Mouse (Mus musculus) CH12.LX (cell line): ENCODE data around the gene Psmc1. TPM values are rescaled to one million over a fixed set of nuclear protein-coding genes. Genes with fewer than 3 reads are reported as not detected.

ENCODE experiments used
- DNase-seq: peaks from one replicate; pipeline ENCODE4 v3.0.0-alpha.2; 2013; ENCODE audit errors: extremely low read depth
- H3K27ac ChIP-seq: 2 replicates; pipeline ENCODE4 v1.5.1; 2012; ENCODE audit warnings: low read depth, mild to moderate bottlenecking, control low read depth, moderate library complexity; ENCODE audit not compliant: insufficient read depth
- H3K27me3 ChIP-seq: replicated peaks from 2 replicates; pipeline ENCODE3; 2012; ENCODE audit warnings: inconsistent platforms
- H3K36me3 ChIP-seq, 2 experiments: replicated peaks in 1 of 2; 2 replicates each; pipeline versions ENCODE3 to v1.6.1; 2012; ENCODE audit warnings: inconsistent platforms in 1 of 2, low read length in 1 of 2, mild to moderate bottlenecking in 1 of 2, mixed read lengths in 1 of 2, moderate library complexity in 1 of 2; ENCODE audit not compliant: control insufficient read depth in 1 of 2, insufficient read depth in 1 of 2
- H3K4me1 ChIP-seq, 2 experiments: 2 replicates each; pipeline ENCODE4 v1.6.1; 2012; ENCODE audit warnings: inconsistent platforms in 1 of 2, moderate library complexity in 1 of 2; ENCODE audit not compliant: insufficient read depth in 2 of 2, control insufficient read depth in 1 of 2
- H3K4me2 ChIP-seq: 2 replicates; pipeline ENCODE4 v1.6.1; 2012; ENCODE audit warnings: low read depth, mild to moderate bottlenecking, control low read depth; ENCODE audit not compliant: poor library complexity, insufficient read depth, severe bottlenecking
- H3K4me3 ChIP-seq, 3 experiments: fragments of 150-350 bp in 1 of 3; sonication (generic) in 1 of 3; replicated peaks in 1 of 3; 2 replicates each; pipeline versions ENCODE3 to v1.5.1; 2011 to 2012; ENCODE audit warnings: low read depth in 2 of 3, low read length in 2 of 3, mild to moderate bottlenecking in 2 of 3, moderate library complexity in 2 of 3, control low read depth in 1 of 3, improper control_type of control experiment in 1 of 3, inconsistent platforms in 1 of 3, mixed read lengths in 1 of 3; ENCODE audit not compliant: poor library complexity in 1 of 3
- H3K79me2 ChIP-seq: replicated peaks from 2 replicates; pipeline ENCODE4 v1.6.1; 2012; ENCODE audit warnings: mild to moderate bottlenecking, moderate library complexity; ENCODE audit not compliant: control insufficient read depth, poor library complexity, insufficient read depth, severe bottlenecking; ENCODE audit errors: extremely low read depth
- H3K9ac ChIP-seq: 2 replicates; pipeline ENCODE4 v1.6.1; 2012; ENCODE audit warnings: low read depth, mild to moderate bottlenecking, control low read depth, moderate library complexity; ENCODE audit not compliant: insufficient read depth
- H3K9me3 ChIP-seq: replicated peaks from 2 replicates; pipeline ENCODE3; 2012; ENCODE audit warnings: low read length, inconsistent platforms, mixed read lengths
- BHLHE40 ChIP-seq: IDR thresholded peaks from 2 replicates; pipeline ENCODE4 v1.6.1; 2011; ENCODE audit warnings: mild to moderate bottlenecking, low read depth, low read length, improper control_type of control experiment
- CHD1 ChIP-seq: IDR thresholded peaks from 2 replicates; pipeline ENCODE4 v1.6.1; 2012; ENCODE audit warnings: low read depth, low read length, improper control_type of control experiment, inconsistent platforms
- CHD2 ChIP-seq: IDR thresholded peaks from 2 replicates; pipeline ENCODE4 v1.6.1; 2011; ENCODE audit warnings: low read length, improper control_type of control experiment
- CTCF ChIP-seq, 2 experiments: IDR thresholded peaks in 1 of 2; conservative IDR thresholded peaks in 1 of 2; 2 replicates each; pipeline ENCODE4 v1.5.1; 2011 to 2012; ENCODE audit warnings: low read depth in 2 of 2, low read length in 2 of 2, improper control_type of control experiment in 1 of 2, inconsistent platforms in 1 of 2, mild to moderate bottlenecking in 1 of 2, moderate library complexity in 1 of 2
- E2F4 ChIP-seq: IDR thresholded peaks from 2 replicates; pipeline ENCODE4 v1.6.1; 2011; ENCODE audit warnings: low read depth, low read length, improper control_type of control experiment; ENCODE audit not compliant: insufficient replicate concordance
- EP300 ChIP-seq: IDR thresholded peaks from 2 replicates; pipeline ENCODE4 v1.6.1; 2011; ENCODE audit warnings: low read length, improper control_type of control experiment
- ETS1 ChIP-seq: conservative IDR thresholded peaks from 2 replicates; pipeline ENCODE4 v1.6.1; 2012; ENCODE audit warnings: low read depth, mild to moderate bottlenecking, inconsistent platforms, low read length, improper control_type of control experiment, moderate library complexity
- GABPA ChIP-seq: IDR thresholded peaks from 2 replicates; pipeline ENCODE4 v1.6.1; 2012; ENCODE audit warnings: low read depth, low read length, improper control_type of control experiment, inconsistent platforms; ENCODE audit not compliant: insufficient replicate concordance
- HCFC1 ChIP-seq: IDR thresholded peaks from 2 replicates; pipeline ENCODE4 v1.6.1; 2012; ENCODE audit warnings: low read depth, mild to moderate bottlenecking, inconsistent platforms, low read length, improper control_type of control experiment
- IRF4 ChIP-seq: IDR thresholded peaks from 2 replicates; pipeline ENCODE4 v1.6.1; 2014; ENCODE audit warnings: low read depth, mild to moderate bottlenecking, inconsistent platforms, low read length, improper control_type of control experiment
- JUN ChIP-seq: IDR thresholded peaks from 2 replicates; pipeline ENCODE4 v1.6.1; 2011; ENCODE audit warnings: low read depth, mild to moderate bottlenecking, low read length, improper control_type of control experiment, moderate library complexity; ENCODE audit not compliant: insufficient read depth
- JUND ChIP-seq: conservative IDR thresholded peaks from 2 replicates; pipeline ENCODE4 v1.6.1; 2011; ENCODE audit warnings: low read depth, low read length, improper control_type of control experiment
- KAT2A ChIP-seq: IDR thresholded peaks from 2 replicates; pipeline ENCODE4 v1.6.1; 2012; ENCODE audit warnings: low read length, improper control_type of control experiment, inconsistent platforms; ENCODE audit not compliant: insufficient replicate concordance
- MAFK ChIP-seq: IDR thresholded peaks from 2 replicates; pipeline ENCODE4 v1.6.1; 2011; ENCODE audit warnings: low read length, improper control_type of control experiment; ENCODE audit not compliant: insufficient replicate concordance
- MAX ChIP-seq: IDR thresholded peaks from 2 replicates; pipeline ENCODE4 v1.6.1; 2011; ENCODE audit warnings: low read length, improper control_type of control experiment
- MEF2A ChIP-seq: IDR thresholded peaks from 2 replicates; pipeline ENCODE4 v1.6.1; 2014; ENCODE audit warnings: low read depth, mild to moderate bottlenecking, inconsistent platforms, low read length, improper control_type of control experiment, borderline replicate concordance
- MXI1 ChIP-seq: IDR thresholded peaks from 2 replicates; pipeline ENCODE4 v1.6.1; 2011; ENCODE audit warnings: mild to moderate bottlenecking, low read depth, low read length, improper control_type of control experiment
- MYC ChIP-seq: IDR thresholded peaks from 2 replicates; pipeline ENCODE4 v1.6.1; 2011; ENCODE audit warnings: low read depth, mild to moderate bottlenecking, improper control_type of control experiment, low read length
- NELFE ChIP-seq: IDR thresholded peaks from 2 replicates; pipeline ENCODE4 v1.6.1; 2011; ENCODE audit warnings: low read depth, low read length, improper control_type of control experiment
- NRF1 ChIP-seq: IDR thresholded peaks from 2 replicates; pipeline ENCODE4 v1.6.1; 2014; ENCODE audit warnings: low read depth, mild to moderate bottlenecking, inconsistent platforms, low read length, improper control_type of control experiment, moderate library complexity
- POLR2AphosphoS2 ChIP-seq: IDR thresholded peaks from 2 replicates; pipeline ENCODE4 v1.6.1; 2011; ENCODE audit warnings: low read depth, low read length, improper control_type of control experiment
- RCOR1 ChIP-seq: conservative IDR thresholded peaks from 2 replicates; pipeline ENCODE4 v1.6.1; 2012; ENCODE audit warnings: low read depth, mild to moderate bottlenecking, inconsistent platforms, low read length, improper control_type of control experiment
- SIN3A ChIP-seq: IDR thresholded peaks from 2 replicates; pipeline ENCODE4 v1.6.1; 2012; ENCODE audit warnings: low read length, improper control_type of control experiment, inconsistent platforms
- SMC3 ChIP-seq: IDR thresholded peaks from 2 replicates; pipeline ENCODE4 v1.6.1; 2011; ENCODE audit warnings: low read depth, low read length, improper control_type of control experiment
- TBP ChIP-seq: conservative IDR thresholded peaks from 2 replicates; pipeline ENCODE4 v1.6.1; 2011; ENCODE audit warnings: low read depth, low read length, improper control_type of control experiment
- TCF12 ChIP-seq: IDR thresholded peaks from 2 replicates; pipeline ENCODE4 v1.6.1; 2014; ENCODE audit warnings: low read depth, mild to moderate bottlenecking, inconsistent platforms, low read length, improper control_type of control experiment
- UBTF ChIP-seq: IDR thresholded peaks from 2 replicates; pipeline ENCODE4 v1.6.1; 2012; ENCODE audit warnings: low read depth, mild to moderate bottlenecking, inconsistent platforms, low read length, improper control_type of control experiment, moderate library complexity
- USF2 ChIP-seq: conservative IDR thresholded peaks from 2 replicates; pipeline ENCODE4 v1.6.1; 2011; ENCODE audit warnings: low read depth, low read length, improper control_type of control experiment
- ZC3H11A ChIP-seq: IDR thresholded peaks from 2 replicates; pipeline ENCODE4 v1.6.1; 2012; ENCODE audit warnings: low read depth, mild to moderate bottlenecking, inconsistent platforms, low read length, improper control_type of control experiment
- ZKSCAN1 ChIP-seq: IDR thresholded peaks from 2 replicates; pipeline ENCODE4 v1.6.1; 2012; ENCODE audit warnings: low read depth, inconsistent platforms, low read length, improper control_type of control experiment, borderline replicate concordance
- ZMIZ1 ChIP-seq: IDR thresholded peaks from 2 replicates; pipeline ENCODE4 v1.6.1; 2012; ENCODE audit warnings: low read depth, mild to moderate bottlenecking, inconsistent platforms, low read length, improper control_type of control experiment
- ZNF384 ChIP-seq: IDR thresholded peaks from 2 replicates; pipeline ENCODE4 v1.6.1; 2012; ENCODE audit warnings: low read depth, low read length, improper control_type of control experiment, inconsistent platforms
- dilution Hi-C: fragments of 300-500 bp; cut with MboI; formaldehyde crosslinking; loops from 2 replicates; pipeline ENCODE4 v1.14.3; 2020; ENCODE audit warnings: low sequenced_read_pairs; ENCODE audit not compliant: extremely low pct_unique_long_range_greater_than_20kb, extremely low pct_ligation_motif_present
- in situ Hi-C: fragments of 300-500 bp; cut with MboI; formaldehyde crosslinking; loops from 3 replicates; pipeline ENCODE4 v1.14.3; 2019; ENCODE audit warnings: low sequenced_read_pairs, low pct_ligation_motif_present, low pct_unique_long_range_greater_than_20kb, mixed read lengths
- polyA plus RNA-seq: library from polyadenylated mRNA; unstranded; fragments of >175 nt; gene quantifications from 2 replicates; pipeline ENCODE4 v1.2.1, GENCODE M21; 2012; ENCODE audit warnings: low read depth; ENCODE audit not compliant: insufficient read length
- total RNA-seq, 2 experiments: library from RNA; depleted of rRNA; stranded (reverse); fragments of 300-350 nt in 1 of 2; fragments of >200 nt in 1 of 2; gene quantifications; 2 replicates each; pipeline ENCODE4 v1.2.3; 2012 to 2014

Psmc1 gene
- total and polyA plus RNA-seq, 3 experiments, result 244 to 501 (median 278) TPM

DNA sequence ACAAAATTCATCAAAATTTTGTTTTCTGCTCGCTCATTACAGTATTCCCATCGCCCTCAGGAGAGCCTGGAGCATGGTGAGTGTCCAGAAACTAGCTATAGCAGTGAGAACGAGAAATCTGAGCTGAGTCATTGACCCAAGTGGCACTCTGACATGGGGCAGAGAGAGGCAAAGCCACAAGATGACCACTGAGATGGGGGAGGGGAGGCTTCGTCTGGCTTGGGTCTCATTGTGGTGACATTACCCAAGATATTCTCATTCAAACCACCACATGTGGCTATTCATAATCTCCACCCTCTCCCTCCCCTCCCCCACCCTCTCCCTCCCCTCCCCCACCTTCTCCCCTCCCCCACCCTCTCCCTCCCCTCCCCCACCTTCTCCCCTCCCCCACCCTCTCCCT lies 2.5 kb upstream of the Psmc1 start:
- DNase-seq, result peak; percentile 31
- Histone ChIP-seq H3K4me1 (peaks cover 14 to 37% of the 10 kb centered on the region in 2 experiments), H3K9ac (no peak overlapping the region), H3K79me2 (peaks cover 22% of the 10 kb centered on the region), H3K4me2 (peak overlapping the region; percentile 1; the same call in 1 of the 2 replicates), H3K27ac (no peak overlapping the region), H3K9me3 (no peaks in the 10 kb centered on the region), H3K4me3 (no peak overlapping the region), H3K36me3 (peaks cover 6 to 13% of the 10 kb centered on the region in 2 experiments), H3K27me3 (no peaks in the 10 kb centered on the region)
- in situ Hi-C loops, result loop anchor here (10.0 to 25.0 kb wide), 2 partner anchors 203 to 1020 kb away; no protein-coding TSS in a partner anchor
- dilution Hi-C loops, result no loop called here
- TF ChIP-seq BHLHE40 (no peak), UBTF (no peak), MAFK (no peak), CHD2 (peak; percentile 78; the same call in 1 of the 2 replicates), IRF4 (no peak), SMC3 (no peak), NELFE (no peak), TCF12 (no peak)

DNA sequence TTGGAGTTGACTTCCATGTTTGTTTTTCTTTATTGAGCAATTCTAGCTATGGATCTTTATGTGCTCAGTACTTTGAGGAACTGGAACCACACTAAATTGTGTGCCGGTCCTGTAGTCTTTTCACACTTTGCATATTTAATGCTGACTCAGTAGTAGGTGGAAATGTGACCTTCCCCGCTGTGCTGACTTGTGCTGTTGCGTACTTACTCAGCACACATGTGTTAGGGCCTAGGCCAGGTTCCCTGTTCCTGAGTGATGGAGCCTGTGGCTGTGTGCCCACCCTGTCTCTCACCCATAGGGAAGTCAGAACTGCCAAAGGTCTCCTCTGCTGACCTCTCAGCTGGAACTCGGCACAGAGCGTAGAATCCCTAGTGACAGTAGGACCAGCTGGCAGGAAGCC lies 6.0 kb downstream of the Psmc1 start:
- peak; percentile 70 for DNase-seq
- peaks cover 77 to 94% of the 10 kb centered on the region in 2 experiments for H3K36me3 ChIP-seq
- H3K27ac ChIP-seq, result peak overlapping the region; percentile 81
- peaks cover 13% of the 10 kb centered on the region for H3K79me2 ChIP-seq
- H3K9ac ChIP-seq, result no peak overlapping the region
- no peaks in the 10 kb centered on the region for H3K27me3 ChIP-seq
- dilution Hi-C loops (no loop called here), in situ Hi-C loops (loop anchor here (25.0 kb wide), 1 partner anchor 1029 kb away; no protein-coding TSS in a partner anchor)
- no peak for TF ChIP-seq KAT2A
- no peak for TF ChIP-seq ZNF384
- TF ChIP-seq UBTF, result no peak
- peak; percentile 77 for TF ChIP-seq BHLHE40
- peak; percentile 77 for TF ChIP-seq IRF4
- TF ChIP-seq USF2, result no peak
- TF ChIP-seq ZC3H11A, result no peak
- TF ChIP-seq MYC, result peak; percentile 87
- TF ChIP-seq ZMIZ1, result no peak
- TF ChIP-seq MAFK, result peak; percentile 99
- TF ChIP-seq RCOR1, result no peak
- no peak for TF ChIP-seq POLR2AphosphoS2
- TF ChIP-seq ETS1, result peak; percentile 66
- TF ChIP-seq MEF2A, result 0 out of 2 replicates have a peak, but pooled peaks have one; percentile 23
- TF ChIP-seq HCFC1, result 0 out of 2 replicates have a peak, but pooled peaks have one; percentile 12
- TF ChIP-seq E2F4, result no peak
- no peak for TF ChIP-seq GABPA
- TF ChIP-seq CTCF (conservative IDR thresholded peaks at IDR 0.05 in 1 of 2, IDR thresholded peaks at IDR 0.05 in 1 of 2; ENCODE audit: low read depth in 2 of 2, low read length in 2 of 2), result no peak
- TF ChIP-seq JUN, result peak; percentile 7; the same call in 1 of the 2 replicates
- peak; percentile 62; the same call in 1 of the 2 replicates for TF ChIP-seq EP300
- TF ChIP-seq MXI1, result peak; percentile 84
- TF ChIP-seq JUND, result no peak
- no peak for TF ChIP-seq NRF1
- TF ChIP-seq SIN3A, result peak; percentile 64; the same call in 1 of the 2 replicates
- TF ChIP-seq ZKSCAN1, result no peak
- TF ChIP-seq MAX, result peak; percentile 64; the same call in 1 of the 2 replicates
- TF ChIP-seq CHD1, result no peak
- no peak for TF ChIP-seq CHD2
- TF ChIP-seq NELFE, result no peak
- TF ChIP-seq TBP, result no peak
- H3K4me2 ChIP-seq, result no peak overlapping the region
- H3K9me3 ChIP-seq, result no peaks in the 10 kb centered on the region
- peaks cover 9 to 45% of the 10 kb centered on the region in 2 experiments for H3K4me1 ChIP-seq
- H3K4me3 ChIP-seq, result no peak overlapping the region
